Mouse (Mus musculus) MEL (cell line): ENCODE measurements around the gene Actr1a. TPM values are rescaled to one million over a fixed set of nuclear protein-coding genes. Genes with fewer than 3 reads are reported as not detected.

Experiments
- DNase-seq: peaks from one replicate; pipeline ENCODE4 v3.0.0; 2011; ENCODE audit warnings: low read depth, low spot score
- H3K27ac ChIP-seq: 2 replicates; pipeline ENCODE4 v1.5.1; 2012; ENCODE audit warnings: low read depth, mild to moderate bottlenecking, control low read depth, low read length, moderate library complexity; ENCODE audit not compliant: control insufficient read depth
- H3K27me3 ChIP-seq, 2 experiments: fragments of 150-350 bp in 1 of 2; sonication (generic) in 1 of 2; 2 replicates each; pipeline ENCODE4 v1.6.1; 2012; ENCODE audit warnings: low read length in 2 of 2, mild to moderate bottlenecking in 2 of 2, improper control_type of control experiment in 1 of 2, moderate library complexity in 1 of 2; ENCODE audit not compliant: insufficient read depth in 2 of 2, control insufficient read depth in 1 of 2
- H3K36me3 ChIP-seq, 2 experiments: 2 replicates each; pipeline ENCODE4 v1.6.1; 2012 to 2014; ENCODE audit warnings: low read length in 2 of 2, improper control_type of control experiment in 1 of 2, inconsistent platforms in 1 of 2, mild to moderate bottlenecking in 1 of 2; ENCODE audit not compliant: insufficient read depth in 2 of 2, control insufficient read depth in 1 of 2
- H3K4me1 ChIP-seq, 2 experiments: fragments of 150-350 bp in 1 of 2; sonication (generic) in 1 of 2; 2 replicates each; pipeline ENCODE4 v1.6.1; 2012; ENCODE audit warnings: low read length in 2 of 2, improper control_type of control experiment in 1 of 2, mild to moderate bottlenecking in 1 of 2; ENCODE audit not compliant: insufficient read depth in 2 of 2, control insufficient read depth in 1 of 2
- H3K4me3 ChIP-seq, 2 experiments: fragments of 150-350 bp in 1 of 2; sonication (generic) in 1 of 2; 2 replicates each; pipeline ENCODE4 v1.5.1; 2012; ENCODE audit warnings: low read depth in 2 of 2, low read length in 2 of 2, mild to moderate bottlenecking in 2 of 2, moderate library complexity in 2 of 2, control low read depth in 1 of 2, improper control_type of control experiment in 1 of 2; ENCODE audit not compliant: control insufficient read depth in 1 of 2, insufficient read depth in 1 of 2
- H3K79me2 ChIP-seq: 2 replicates; pipeline ENCODE4 v1.6.1; 2012; ENCODE audit warnings: mild to moderate bottlenecking, low read length, moderate library complexity; ENCODE audit not compliant: control insufficient read depth, poor library complexity, insufficient read depth
- H3K9ac ChIP-seq: 2 replicates; pipeline ENCODE4 v1.6.1; 2012; ENCODE audit warnings: low read depth, mild to moderate bottlenecking, control low read depth, low read length, moderate library complexity; ENCODE audit not compliant: control insufficient read depth, poor library complexity, severe bottlenecking
- H3K9me3 ChIP-seq: fragments of 150-350 bp; sonication (generic); replicated peaks from 2 replicates; pipeline ENCODE4 v1.6.1; 2012; ENCODE audit warnings: mild to moderate bottlenecking, low read length, improper control_type of control experiment, moderate library complexity; ENCODE audit not compliant: insufficient read depth
- BHLHE40 ChIP-seq: IDR thresholded peaks from 2 replicates; pipeline ENCODE4 v1.6.1; 2012; ENCODE audit warnings: low read depth, mild to moderate bottlenecking, inconsistent platforms, low read length, improper control_type of control experiment, borderline replicate concordance
- CHD2 ChIP-seq: IDR thresholded peaks from 2 replicates; pipeline ENCODE4 v1.6.1; 2011; ENCODE audit warnings: low read length, improper control_type of control experiment
- E2F4 ChIP-seq: IDR thresholded peaks from 2 replicates; pipeline ENCODE4 v1.6.1; 2011; ENCODE audit warnings: low read depth, low read length, improper control_type of control experiment, borderline replicate concordance
- ETS1 ChIP-seq: IDR thresholded peaks from 2 replicates; pipeline ENCODE4 v1.6.1; 2012; ENCODE audit warnings: low read depth, mild to moderate bottlenecking, inconsistent platforms, low read length, improper control_type of control experiment, moderate library complexity
- GABPA ChIP-seq: IDR thresholded peaks from 2 replicates; pipeline ENCODE4 v1.6.1; 2012; ENCODE audit warnings: low read depth, mild to moderate bottlenecking, inconsistent platforms, low read length, improper control_type of control experiment, moderate library complexity
- GATA1 ChIP-seq: IDR thresholded peaks from 2 replicates; pipeline ENCODE4 v1.6.1; 2011; ENCODE audit warnings: low read depth, low read length, improper control_type of control experiment
- HCFC1 ChIP-seq: IDR thresholded peaks from 2 replicates; pipeline ENCODE4 v1.6.1; 2012; ENCODE audit warnings: low read depth, mild to moderate bottlenecking, inconsistent platforms, low read length, improper control_type of control experiment, moderate library complexity
- JUND ChIP-seq: IDR thresholded peaks from 2 replicates; pipeline ENCODE4 v1.6.1; 2011; ENCODE audit warnings: low read depth, mild to moderate bottlenecking, improper control_type of control experiment, low read length
- KAT2A ChIP-seq: conservative IDR thresholded peaks from 2 replicates; pipeline ENCODE4 v1.6.1; 2012; ENCODE audit warnings: low read depth, low read length, improper control_type of control experiment, inconsistent platforms
- MAFK ChIP-seq: IDR thresholded peaks from 2 replicates; pipeline ENCODE4 v1.6.1; 2011; ENCODE audit warnings: low read depth, mild to moderate bottlenecking, low read length, improper control_type of control experiment, borderline replicate concordance
- MAX ChIP-seq: IDR thresholded peaks from 2 replicates; pipeline ENCODE4 v1.6.1; 2011; ENCODE audit warnings: low read length, improper control_type of control experiment
- MXI1 ChIP-seq: IDR thresholded peaks from 2 replicates; pipeline ENCODE4 v1.6.1; 2011; ENCODE audit warnings: mild to moderate bottlenecking, low read depth, low read length, improper control_type of control experiment
- MYC ChIP-seq: IDR thresholded peaks from 2 replicates; pipeline ENCODE4 v1.6.1; 2011; ENCODE audit warnings: low read depth, mild to moderate bottlenecking, low read length, improper control_type of control experiment, moderate library complexity
- POLR2AphosphoS2 ChIP-seq: IDR thresholded peaks from 2 replicates; pipeline ENCODE4 v1.6.1; 2011; ENCODE audit warnings: low read length, improper control_type of control experiment
- RAD21 ChIP-seq: IDR thresholded peaks from 2 replicates; pipeline ENCODE4 v1.6.1; 2011; ENCODE audit warnings: mild to moderate bottlenecking, low read depth, low read length, improper control_type of control experiment
- TAL1 ChIP-seq: IDR thresholded peaks from 2 replicates; pipeline ENCODE4 v1.6.1; 2012; ENCODE audit warnings: mild to moderate bottlenecking, inconsistent platforms, low read length, moderate library complexity, mixed read lengths
- USF1 ChIP-seq: IDR thresholded peaks from 2 replicates; pipeline ENCODE4 v1.6.1; 2014; ENCODE audit warnings: low read depth, mild to moderate bottlenecking, inconsistent platforms, low read length, improper control_type of control experiment, moderate library complexity
- ZMIZ1 ChIP-seq: IDR thresholded peaks from 2 replicates; pipeline ENCODE4 v1.6.1; 2012; ENCODE audit warnings: low read depth, mild to moderate bottlenecking, inconsistent platforms, low read length, improper control_type of control experiment, moderate library complexity
- polyA plus RNA-seq, 2 experiments: library from polyadenylated mRNA; stranded (reverse) in 1 of 2; unstranded in 1 of 2; fragments of >175 nt in 1 of 2; fragments of >200 nt in 1 of 2; gene quantifications; 2 replicates each; pipeline versions ENCODE4 v1.2.1 to v1.2.4; 2012; ENCODE audit warnings: low replicate concordance in 2 of 2, low read depth in 1 of 2; ENCODE audit not compliant: insufficient read length in 2 of 2, insufficient read depth in 1 of 2, missing spikeins in 1 of 2
- total RNA-seq: library from RNA; depleted of rRNA; stranded (reverse); fragments of 300-350 nt; gene quantifications from 2 replicates; pipeline ENCODE4 v1.2.3, GENCODE M21; 2012

Actr1a gene
- total and polyA plus RNA-seq, 3 experiments: 140 to 530 (median 193) TPM

DNA sequence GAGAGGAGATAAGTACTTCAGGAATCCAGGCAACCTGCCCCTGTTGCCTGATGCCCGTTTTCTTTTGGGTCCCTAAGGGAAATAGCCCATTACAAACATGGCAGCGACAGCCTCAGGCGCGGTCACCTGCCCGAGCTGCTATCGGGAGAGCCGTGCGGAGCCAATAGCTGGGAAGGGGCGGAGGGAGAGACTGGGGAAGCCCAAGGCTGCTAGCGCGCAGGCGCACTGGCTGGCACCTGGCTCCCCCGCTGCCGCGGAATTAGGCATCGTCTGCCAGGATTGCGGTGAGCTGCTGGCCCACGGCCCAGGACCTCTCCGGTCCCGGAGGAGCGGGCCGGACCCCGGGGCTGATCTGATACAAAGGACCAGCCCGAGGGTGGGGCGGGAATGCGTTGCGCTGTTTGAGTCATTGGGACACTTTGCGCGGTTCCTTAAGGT, 38.8 kb downstream of the Actr1a start (continued):
- TF ChIP-seq MXI1: no peak; the same call in 1 of the 2 replicates
- peak; percentile 80 for TF ChIP-seq BHLHE40
- 0 out of 2 replicates have a peak, but pooled peaks have one; percentile 17 for TF ChIP-seq MYC
- no peak for TF ChIP-seq MAFK
- TF ChIP-seq CHD2: peak; percentile 88
- TF ChIP-seq KAT2A: no peak; the same call in 1 of the 2 replicates
- peak; percentile 84 for TF ChIP-seq GATA1
- TF ChIP-seq GABPA: no peak
- no peak for TF ChIP-seq JUND
- TF ChIP-seq E2F4: 0 out of 2 replicates have a peak, but pooled peaks have one; percentile 27
- TF ChIP-seq POLR2AphosphoS2: peak; percentile 57
- no peak for TF ChIP-seq TAL1
- TF ChIP-seq MAX: no peak; the same call in 1 of the 2 replicates
- TF ChIP-seq USF1: peak; percentile 97
- no peak for TF ChIP-seq RAD21
- TF ChIP-seq ZMIZ1: no peak

- TF ChIP-seq POLR2AphosphoS2 (peak; percentile 22; the same call in 1 of the 2 replicates), ZMIZ1 (no peak)
- TF ChIP-seq, all 39 proteins: peak for 1
- Histone ChIP-seq H3K27me3 (no peaks in the 10 kb centered on the region), H3K27ac (peak within 1 kb of the TSS; percentile 78), H3K4me1 (peaks cover 16 to 32% of the 10 kb centered on the region in 2 experiments), H3K4me3 (peak within 1 kb of the TSS; percentile 66 to 84), H3K79me2 (peaks cover 8% of the 10 kb centered on the region), H3K36me3 (peaks cover 0 to 32% of the 10 kb centered on the region in 2 experiments; a peak in 2 of 4 replicates), H3K9me3 (no peaks in the 10 kb centered on the region), H3K9ac (peak within 1 kb of the TSS; percentile 84)
- DNase-seq: no peak
Observed at GRCm38 (mm10) chr19:46350168-46350932, 45.2 kb downstream of the Actr1a start, which contains the start of gene 2310034G01Rik. Gene 2310034G01Rik (minus strand): TSS chr19:46350302.

DNA sequence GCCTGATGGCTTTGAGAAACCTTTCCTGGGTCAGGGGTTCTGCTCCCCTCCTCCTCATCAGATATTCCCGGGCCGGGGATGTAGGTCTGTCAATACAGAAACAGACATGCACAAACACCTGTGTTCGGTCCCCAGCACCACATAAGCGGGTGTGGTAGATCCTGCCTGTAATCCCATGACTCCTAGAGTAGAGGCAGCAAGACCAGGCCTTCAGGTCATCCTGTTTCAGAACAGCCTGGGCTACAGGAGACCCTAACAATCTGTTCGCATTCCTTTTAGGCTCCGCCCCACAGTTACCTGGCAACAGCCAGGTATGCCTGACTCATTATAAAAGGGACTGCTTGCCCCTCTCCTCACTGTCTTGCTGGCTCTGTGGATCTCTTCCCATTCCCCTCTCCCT, 46.0 kb downstream of the Actr1a start:
- H3K27me3 ChIP-seq: no peaks in the 10 kb centered on the region
- H3K4me1 ChIP-seq: peaks cover 16 to 39% of the 10 kb centered on the region in 2 experiments
- H3K4me3 ChIP-seq: peak overlapping the region; percentile 66 to 84
- no peaks in the 10 kb centered on the region for H3K9me3 ChIP-seq
- H3K36me3 ChIP-seq: peaks cover 0 to 37% of the 10 kb centered on the region in 2 experiments; a peak in 2 of 4 replicates
- H3K27ac ChIP-seq: no peak overlapping the region
- no peak for DNase-seq
- H3K9ac ChIP-seq: peak overlapping the region; percentile 84
- H3K79me2 ChIP-seq: peaks cover 8% of the 10 kb centered on the region
- TF ChIP-seq E2F4: no peak
- no peak for TF ChIP-seq HCFC1
- TF ChIP-seq BHLHE40: no peak
- 0 out of 2 replicates have a peak, but pooled peaks have one; percentile 19 for TF ChIP-seq MAX
- TF ChIP-seq ETS1: no peak
- no peak for TF ChIP-seq JUND
